Mouse (Mus musculus) liver, embryonic 13.5 days (tissue): ENCODE measurements around the gene Sgpl1. TPM values are rescaled to one million over a fixed set of nuclear protein-coding genes. Genes with fewer than 3 reads are reported as not detected.
A peak's percentile ranks its signal among the peaks of the same experiment; 100 is the strongest.

Experiments used
- ATAC-seq: fragments of 200-750 bp; cut with Nextera tagmentation; 2 replicates; pipeline ENCODE4 v1.8.0; 2017; ENCODE audit warnings: low read depth, mild to moderate bottlenecking, moderate number of reproducible peaks, moderate library complexity
- DNase-seq: peaks from one replicate; pipeline ENCODE4 v3.0.0; 2022
- H3K27ac ChIP-seq: fragments of 300-500 bp; sonication (generic); 2 replicates; pipeline ENCODE4 v1.5.1; 2015; ENCODE audit warnings: moderate library complexity, mild to moderate bottlenecking, inconsistent platforms
- H3K27me3 ChIP-seq: fragments of 300-500 bp; sonication (generic); 2 replicates; pipeline ENCODE4 v1.6.1; 2015; ENCODE audit warnings: mild to moderate bottlenecking, inconsistent platforms
- H3K36me3 ChIP-seq: fragments of 300-500 bp; sonication (generic); 2 replicates; pipeline ENCODE4 v1.6.1; 2015; ENCODE audit warnings: mild to moderate bottlenecking, inconsistent platforms
- H3K4me1 ChIP-seq: fragments of 300-500 bp; sonication (generic); replicated peaks from 2 replicates; pipeline ENCODE4 v1.6.1; 2015; ENCODE audit warnings: inconsistent platforms
- H3K4me2 ChIP-seq: fragments of 300-500 bp; sonication (generic); 2 replicates; pipeline ENCODE4 v1.6.1; 2015; ENCODE audit warnings: inconsistent platforms, mild to moderate bottlenecking, moderate library complexity
- H3K4me3 ChIP-seq: fragments of 300-500 bp; sonication (generic); replicated peaks from 2 replicates; pipeline ENCODE4 v1.5.1; 2015; ENCODE audit warnings: mild to moderate bottlenecking, inconsistent platforms
- H3K9ac ChIP-seq: fragments of 300-500 bp; sonication (generic); 2 replicates; pipeline ENCODE4 v1.6.1; 2015; ENCODE audit warnings: mild to moderate bottlenecking, inconsistent platforms
- H3K9me3 ChIP-seq: fragments of 300-500 bp; sonication (generic); replicated peaks from 2 replicates; pipeline ENCODE4 v1.6.1; 2016; ENCODE audit warnings: inconsistent platforms
- WGBS: fragments of 180-500 bp; shearing (Covaris S2); methylation state at CpG from one replicate; pipeline ENCODE4 v1.1.7; 2015; ENCODE audit not compliant: insufficient replicate concordance; 5-methylcytosine and 5-hydroxymethylcytosine counted together
- polyA plus RNA-seq: library from polyadenylated mRNA; unstranded; fragments of >200 nt; fragmentation: Nextera tagmentation; extraction: Ambion mirVana; gene quantifications from 2 replicates; pipeline ENCODE4 v1.2.1, GENCODE M21; 2015

Gene Sgpl1
- polyA plus RNA-seq, 1 experiment from 2014 or later, result 12.5 TPM

DNA sequence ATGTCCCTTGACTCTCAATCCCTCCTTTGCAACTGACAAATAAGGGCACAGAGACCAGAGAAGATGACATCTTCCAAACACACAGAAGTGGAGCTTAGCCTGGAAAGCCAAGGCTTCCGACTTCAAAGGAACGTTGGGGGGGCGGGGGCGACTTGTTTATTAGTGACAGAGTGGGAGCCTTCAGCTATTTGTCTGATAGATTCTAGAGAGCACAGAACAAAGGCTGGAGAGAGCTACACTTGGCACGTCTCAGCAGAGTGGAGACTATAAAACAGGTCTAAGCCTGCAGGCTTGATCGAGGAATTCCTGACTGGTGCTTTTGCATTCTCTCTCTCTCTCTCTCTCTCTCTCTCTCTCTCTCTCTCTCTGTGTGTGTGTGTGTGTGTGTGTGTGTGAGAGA, 3.1 kb upstream of the Sgpl1 start:
- Histone ChIP-seq H3K27me3 (no peaks in the 10 kb centered on the region), H3K36me3 (no peaks in the 10 kb centered on the region), H3K4me3 (no peak overlapping the region), H3K4me2 (no peak overlapping the region), H3K9me3 (no peaks in the 10 kb centered on the region), H3K4me1 (peaks cover 77% of the 10 kb centered on the region), H3K27ac (0 out of 2 replicates have a peak overlapping the region, but pooled peaks have one; percentile 3), H3K9ac (no peak overlapping the region)
- no peak for ATAC-seq
- WGBS, result 48% methylated on average over 6 of the region's 6 CpGs
- DNase-seq, result no peak

DNA sequence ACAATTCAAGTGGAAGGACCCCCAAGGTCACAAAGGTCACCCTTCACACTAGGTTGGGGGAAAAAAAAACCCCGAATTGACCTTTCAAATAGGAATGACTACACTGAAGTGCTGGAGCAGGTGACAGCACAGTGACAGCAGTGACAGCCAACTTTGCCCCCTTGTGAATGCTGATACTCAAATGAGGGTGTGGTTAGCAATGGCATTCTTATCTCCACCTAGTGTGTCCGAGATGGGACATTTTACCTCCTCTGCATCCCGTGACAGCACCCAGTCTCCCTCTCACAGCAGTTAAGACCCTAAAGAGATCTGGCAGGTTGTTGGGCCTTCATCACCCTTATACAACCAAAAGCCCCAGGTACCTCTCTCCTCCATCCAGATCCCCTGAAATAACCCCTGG, 2.0 kb upstream of the Sgpl1 start:
- ATAC-seq (peak; percentile 17; the same call in 1 of the 2 replicates), DNase-seq (peak; percentile 55)
- Histone ChIP-seq H3K36me3 (no peaks in the 10 kb centered on the region), H3K9me3 (no peaks in the 10 kb centered on the region), H3K4me1 (peaks cover 71% of the 10 kb centered on the region), H3K27ac (peak overlapping the region; percentile 85), H3K4me3 (no peak overlapping the region), H3K9ac (peak overlapping the region; percentile 0; the same call in 1 of the 2 replicates), H3K4me2 (peak overlapping the region; percentile 37), H3K27me3 (no peaks in the 10 kb centered on the region)
- WGBS, result 22% methylated on average over 3 of the region's 3 CpGs

DNA sequence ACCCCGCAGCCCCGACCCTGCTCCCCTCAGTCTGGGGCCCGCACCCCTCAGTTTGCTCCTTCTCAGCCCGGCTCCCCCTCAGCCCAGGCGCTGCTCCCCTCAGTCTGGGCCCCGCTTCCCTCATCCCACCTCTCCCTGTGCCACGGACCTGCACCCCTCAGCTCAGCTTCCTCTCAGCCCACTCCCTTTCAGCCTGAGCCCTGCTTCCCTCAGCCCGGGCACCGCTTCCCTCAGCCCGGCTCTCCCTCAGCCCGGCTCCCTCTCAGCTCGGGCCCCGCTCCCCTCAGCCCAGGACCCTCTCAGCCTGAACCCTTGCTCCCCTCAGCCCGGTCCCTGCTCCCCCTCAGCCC, 721 bp downstream of the Sgpl1 start:
- WGBS, result 0% methylated on average over 14 of the region's 14 CpGs
- Histone ChIP-seq H3K36me3 (no peaks in the 10 kb centered on the region), H3K9ac (peak overlapping the region; percentile 85), H3K27me3 (no peaks in the 10 kb centered on the region), H3K27ac (peak overlapping the region; percentile 85), H3K4me1 (peaks cover 63% of the 10 kb centered on the region), H3K4me2 (peak overlapping the region; percentile 100), H3K9me3 (no peaks in the 10 kb centered on the region), H3K4me3 (peak overlapping the region; percentile 94)
- peak; percentile 5 for DNase-seq
- peak; percentile 23 for ATAC-seq

DNA sequence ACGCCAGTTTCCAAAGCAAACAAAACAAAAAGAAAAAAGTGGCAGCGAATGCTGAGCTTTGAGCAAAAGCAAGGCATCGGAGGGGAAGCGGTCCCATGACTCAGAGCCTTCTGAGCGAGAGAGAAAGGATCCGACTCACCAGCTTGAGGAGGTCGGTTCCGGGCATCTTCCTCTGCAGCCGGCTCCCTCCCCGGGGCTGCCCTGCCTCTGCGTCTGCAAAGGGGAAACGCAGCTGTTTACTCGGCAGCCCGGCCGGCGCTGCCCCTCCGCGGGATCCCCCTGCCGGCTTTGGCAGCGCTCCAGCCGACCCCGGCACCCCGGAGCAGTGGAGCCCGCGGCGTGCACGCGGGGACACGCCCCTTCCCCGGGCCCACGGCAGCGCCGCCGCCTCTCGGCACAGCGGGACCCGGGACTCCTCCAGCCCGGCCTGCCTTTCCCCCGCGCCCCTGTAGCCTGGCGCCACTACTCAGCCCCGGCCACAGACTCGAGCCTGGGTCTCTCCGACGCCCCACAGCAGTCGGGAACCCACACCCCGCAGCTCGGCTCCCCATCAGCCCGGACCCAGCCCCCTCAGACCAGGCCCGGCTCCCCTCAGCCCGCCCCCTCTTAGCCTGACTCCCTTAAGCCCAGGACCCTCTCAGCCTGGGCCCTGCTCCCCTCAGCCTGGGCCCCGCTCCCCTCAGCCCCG, 1.2 kb downstream of the Sgpl1 start:
- Histone ChIP-seq H3K4me1 (peaks cover 62% of the 10 kb centered on the region), H3K27me3 (no peaks in the 10 kb centered on the region), H3K27ac (peak overlapping the region; percentile 85), H3K4me2 (peak overlapping the region; percentile 100), H3K9me3 (no peaks in the 10 kb centered on the region), H3K36me3 (0 out of 2 replicates have a peak, but pooled peaks cover under 1% of the 10 kb centered on the region), H3K9ac (peak overlapping the region; percentile 85), H3K4me3 (peak overlapping the region; percentile 94)
- WGBS, result 1% methylated on average over 51 of the region's 53 CpGs
- DNase-seq (peak; percentile 39), ATAC-seq (peak; percentile 17)

DNA sequence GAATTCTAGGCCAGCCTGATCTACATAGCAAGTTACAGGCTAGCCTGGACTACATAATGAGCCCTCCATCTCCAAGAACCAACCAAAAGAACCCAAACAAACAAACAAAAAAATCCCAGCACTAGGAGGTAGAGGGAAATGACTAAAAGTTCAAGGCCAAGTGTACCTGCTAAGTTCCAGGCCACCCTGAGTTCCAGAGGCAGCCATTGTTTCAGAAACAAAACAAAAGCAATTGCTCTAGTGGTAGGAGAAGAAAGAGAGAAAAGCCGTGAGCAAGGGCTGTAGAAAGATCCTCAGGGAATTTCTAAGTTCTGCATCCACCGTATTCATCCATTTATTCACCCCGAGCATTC, 1.8 kb downstream of the Sgpl1 start:
- H3K36me3 ChIP-seq, result 0 out of 2 replicates have a peak, but pooled peaks cover 2% of the 10 kb centered on the region
- peaks cover 60% of the 10 kb centered on the region for H3K4me1 ChIP-seq
- peak overlapping the region; percentile 94 for H3K4me3 ChIP-seq
- no peaks in the 10 kb centered on the region for H3K9me3 ChIP-seq
- ATAC-seq, result no peak
- H3K4me2 ChIP-seq, result peak overlapping the region; percentile 100
- 9% methylated on average over 3 of the region's 3 CpGs for WGBS
- no peak for DNase-seq
- H3K27ac ChIP-seq, result peak overlapping the region; percentile 85
- peak overlapping the region; percentile 85 for H3K9ac ChIP-seq
- H3K27me3 ChIP-seq, result no peaks in the 10 kb centered on the region

DNA sequence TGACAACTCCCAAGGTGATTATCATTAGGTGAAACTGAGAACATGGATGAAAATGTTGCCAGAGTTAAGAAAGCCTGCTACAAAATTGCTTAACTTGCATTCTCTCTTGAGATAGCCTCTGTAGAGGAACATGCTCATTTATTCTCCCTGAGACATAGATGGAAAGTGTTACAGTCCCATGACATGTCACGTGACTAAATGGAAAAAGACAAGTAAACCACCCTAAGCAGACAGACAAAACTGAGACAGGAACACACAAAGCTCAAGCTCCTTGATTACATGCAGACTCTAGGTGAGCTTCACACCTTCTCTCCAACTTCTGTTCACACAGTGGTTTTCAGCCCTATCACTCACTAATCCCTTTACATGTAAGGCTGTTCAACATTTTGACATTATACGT, 4.2 kb downstream of the Sgpl1 start:
- peaks cover 40% of the 10 kb centered on the region for H3K4me1 ChIP-seq
- no peak for DNase-seq
- no peak overlapping the region for H3K27ac ChIP-seq
- no peaks in the 10 kb centered on the region for H3K27me3 ChIP-seq
- H3K9me3 ChIP-seq, result no peaks in the 10 kb centered on the region
- H3K36me3 ChIP-seq, result peaks cover 6% of the 10 kb centered on the region; the same call in 1 of the 2 replicates
- H3K4me2 ChIP-seq, result no peak overlapping the region
- WGBS, result 72% methylated on average over 2 of the region's 2 CpGs
- H3K9ac ChIP-seq, result no peak overlapping the region
- no peak overlapping the region for H3K4me3 ChIP-seq
- ATAC-seq, result no peak

DNA sequence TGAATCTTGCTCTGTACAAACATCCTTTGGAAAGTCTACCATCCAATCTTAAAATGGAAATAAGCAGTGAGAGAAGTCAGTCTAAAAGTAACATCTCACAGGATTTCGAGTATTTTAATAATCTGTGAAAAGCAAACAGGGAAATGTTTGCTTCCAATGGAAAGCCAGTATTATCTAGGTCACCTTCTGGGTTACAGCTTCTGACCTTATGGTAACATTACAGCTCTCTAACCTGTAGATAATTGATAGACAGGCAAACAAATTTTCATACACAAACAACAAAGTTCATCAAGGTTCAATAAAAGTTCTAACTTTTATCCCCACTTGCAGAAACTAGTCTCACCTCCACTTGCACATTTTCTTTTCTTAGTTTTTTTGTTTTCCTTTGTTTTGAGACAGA, 9.9 kb downstream of the Sgpl1 start:
- Histone ChIP-seq H3K9ac (no peak overlapping the region), H3K4me1 (peaks cover 20% of the 10 kb centered on the region; the same call in 1 of the 2 replicates), H3K4me3 (no peak overlapping the region), H3K9me3 (no peaks in the 10 kb centered on the region), H3K27ac (no peak overlapping the region), H3K36me3 (peaks cover 6% of the 10 kb centered on the region; the same call in 1 of the 2 replicates), H3K4me2 (no peak overlapping the region), H3K27me3 (no peaks in the 10 kb centered on the region)
- ATAC-seq, result no peak
- WGBS, result 30% methylated on average over 1 of the region's 1 CpGs
- DNase-seq, result no peak

DNA sequence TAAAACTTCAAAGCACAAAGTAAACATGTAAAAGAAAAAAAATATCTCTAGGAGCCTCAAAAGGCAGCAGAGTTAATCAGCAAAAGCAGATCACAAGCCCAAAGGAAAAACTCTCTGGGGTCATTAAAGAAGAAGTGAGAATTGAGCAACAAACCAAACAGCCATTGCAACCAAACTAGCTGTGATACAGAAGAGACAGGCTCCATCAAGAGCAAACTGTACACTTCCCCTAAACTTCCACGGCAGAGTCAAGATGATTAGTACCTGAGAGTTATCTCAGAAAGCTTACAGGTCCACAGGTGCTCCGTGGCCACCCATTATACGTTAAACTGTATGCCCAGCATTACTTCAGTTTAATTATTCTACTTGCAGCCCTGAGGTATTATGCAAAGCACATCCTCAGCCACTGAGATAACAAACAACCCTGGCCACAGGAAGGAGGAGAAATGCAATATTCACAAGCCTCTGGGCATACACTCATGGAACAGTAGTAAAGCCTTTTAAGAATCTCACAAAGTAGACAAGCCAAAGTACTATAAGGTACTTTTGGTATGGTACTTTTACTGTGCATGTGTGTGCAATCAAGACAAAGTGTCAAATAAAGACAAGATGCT, 12.2 kb downstream of the Sgpl1 start:
- no peaks in the 10 kb centered on the region for H3K9me3 ChIP-seq
- WGBS, result 36% methylated on average over 3 of the region's 3 CpGs
- DNase-seq, result no peak
- ATAC-seq, result no peak
- peaks cover 4% of the 10 kb centered on the region; the same call in 1 of the 2 replicates for H3K36me3 ChIP-seq
- no peak overlapping the region for H3K27ac ChIP-seq
- H3K4me3 ChIP-seq, result no peak overlapping the region
- peaks cover 12% of the 10 kb centered on the region; the same call in 1 of the 2 replicates for H3K4me1 ChIP-seq
- no peaks in the 10 kb centered on the region for H3K27me3 ChIP-seq
- no peak overlapping the region for H3K9ac ChIP-seq
- H3K4me2 ChIP-seq, result no peak overlapping the region

DNA sequence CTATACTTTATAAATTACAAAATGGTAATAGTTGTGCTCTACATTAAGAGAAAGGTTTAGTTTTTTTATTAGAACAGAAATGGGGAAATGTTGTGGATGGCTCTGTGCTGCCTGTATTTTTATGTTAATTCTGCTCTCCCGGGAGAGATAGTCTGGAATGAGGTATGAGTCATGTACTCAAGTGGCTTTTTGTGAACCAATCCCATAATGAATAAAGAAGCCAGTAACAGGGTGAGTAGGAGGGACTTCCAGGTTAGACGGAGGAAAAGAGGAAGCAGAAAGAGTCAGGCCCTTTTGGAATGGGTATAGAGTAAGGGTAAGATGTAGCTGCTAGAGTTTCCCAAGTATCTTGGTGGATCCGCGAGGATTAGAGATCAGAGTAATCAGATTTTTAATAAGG, 13.5 kb downstream of the Sgpl1 start:
- Histone ChIP-seq H3K27ac (no peak overlapping the region), H3K4me1 (peaks cover 17% of the 10 kb centered on the region), H3K9me3 (no peaks in the 10 kb centered on the region), H3K9ac (no peak overlapping the region), H3K4me2 (no peak overlapping the region), H3K4me3 (no peak overlapping the region), H3K36me3 (no peaks in the 10 kb centered on the region), H3K27me3 (no peaks in the 10 kb centered on the region)
- DNase-seq (no peak), ATAC-seq (no peak)
- 56% methylated on average over 4 of the region's 4 CpGs for WGBS

DNA sequence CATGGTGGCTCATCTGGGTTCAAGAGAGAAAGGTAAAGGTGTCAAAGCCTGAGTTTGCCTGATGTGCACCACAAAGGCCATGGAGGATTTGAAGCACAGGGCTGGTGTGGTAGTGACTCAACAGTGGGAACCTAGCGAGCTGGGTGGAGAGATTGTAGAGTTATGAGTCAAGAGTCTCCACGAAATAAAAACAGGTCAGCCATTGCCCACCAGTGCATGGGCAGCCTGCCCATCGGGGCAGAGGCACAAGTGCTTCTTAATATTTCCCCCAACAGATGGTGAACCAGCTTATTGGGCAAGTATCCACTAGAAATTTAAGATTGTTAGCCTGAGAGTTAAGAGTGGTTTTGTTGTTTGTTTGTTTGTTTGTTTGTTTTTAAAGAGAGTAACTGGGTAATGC, 16.5 kb downstream of the Sgpl1 start:
- Histone ChIP-seq H3K27me3 (no peaks in the 10 kb centered on the region), H3K27ac (no peak overlapping the region)

DNA sequence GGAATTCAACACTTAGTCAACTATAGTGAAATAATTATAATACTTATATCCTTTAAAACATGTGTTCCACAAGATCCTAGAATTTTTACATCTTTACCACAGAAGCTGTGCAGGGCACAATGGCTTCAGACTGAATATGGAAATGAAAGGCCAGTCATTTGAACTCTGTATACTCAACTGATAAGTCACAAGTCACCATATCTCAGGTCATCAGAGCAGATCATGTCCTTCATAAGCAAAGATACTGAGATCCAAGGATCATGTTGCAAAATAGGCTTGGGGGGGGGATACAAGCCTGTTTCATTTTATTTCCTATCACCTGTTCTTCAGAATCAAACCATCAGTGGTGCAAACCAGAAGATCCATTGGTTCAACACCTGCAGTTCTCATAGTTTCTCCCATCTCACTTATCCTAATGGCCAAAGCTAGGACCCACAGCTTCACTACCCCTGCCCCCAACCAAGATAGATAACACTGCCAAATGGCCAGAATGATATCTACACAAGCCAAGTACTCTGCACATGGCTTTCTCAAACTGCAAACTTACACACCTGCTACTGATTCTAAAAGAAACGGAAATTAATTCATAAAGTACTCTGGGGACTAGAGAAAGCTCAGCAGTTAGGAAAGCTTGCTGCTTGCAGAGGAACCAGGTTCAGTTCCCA, 18.7 kb downstream of the Sgpl1 start:
- Histone ChIP-seq H3K4me1 (peaks cover 40% of the 10 kb centered on the region), H3K9me3 (no peaks in the 10 kb centered on the region), H3K4me2 (no peak overlapping the region), H3K27me3 (no peaks in the 10 kb centered on the region), H3K27ac (peak overlapping the region; percentile 40), H3K36me3 (0 out of 2 replicates have a peak, but pooled peaks cover 2% of the 10 kb centered on the region), H3K9ac (no peak overlapping the region), H3K4me3 (no peak overlapping the region)
- ATAC-seq (peak; percentile 67), DNase-seq (no peak)
- WGBS, result 41% methylated on average over 1 of the region's 1 CpGs

More for the DNA sequence above, 16.5 kb downstream of the Sgpl1 start:
- H3K4me1 ChIP-seq, result peaks cover 28% of the 10 kb centered on the region
- H3K36me3 ChIP-seq, result 0 out of 2 replicates have a peak, but pooled peaks cover 2% of the 10 kb centered on the region
- no peak overlapping the region for H3K4me2 ChIP-seq
- ATAC-seq, result no peak
- H3K4me3 ChIP-seq, result no peak overlapping the region
- no peak overlapping the region for H3K9ac ChIP-seq
- WGBS, result 73% methylated on average over 3 of the region's 3 CpGs
- no peaks in the 10 kb centered on the region for H3K9me3 ChIP-seq
- DNase-seq, result no peak
